Mouse (Mus musculus) C2C12 (cell line): Measurements from ENCODE around the gene Tmtc1.

Experiments
- CTCF ChIP-seq: IDR thresholded peaks from one replicate; pipeline ENCODE4 v1.5.1; 2011; ENCODE audit not compliant: control insufficient read depth, insufficient read depth, insufficient read length
- USF1 ChIP-seq: IDR thresholded peaks from one replicate; pipeline ENCODE4 v1.6.1; 2011; ENCODE audit warnings: low read depth, mild to moderate bottlenecking, control low read depth, moderate library complexity

DNA sequence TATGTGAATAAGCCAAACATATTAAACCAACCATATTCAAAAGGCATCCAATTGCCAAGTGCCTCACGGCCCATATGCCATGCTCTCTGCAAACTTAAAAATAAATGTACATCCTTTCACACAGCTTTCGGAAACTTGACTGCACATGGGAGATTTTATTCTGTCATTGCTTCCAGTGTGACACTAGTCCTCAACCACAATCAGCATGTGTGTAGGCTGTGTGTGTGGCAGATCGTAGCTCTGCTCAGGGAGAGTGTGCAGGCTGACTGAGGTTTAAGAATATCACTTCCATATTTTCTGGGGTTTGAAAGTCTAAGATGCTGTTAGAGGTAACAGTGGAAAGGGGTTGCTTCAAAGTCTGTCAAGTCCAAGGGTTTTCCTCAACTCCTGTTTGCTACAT, 188.1 kb downstream of the Tmtc1 start:
- TF ChIP-seq USF1 (no peak), CTCF (no peak)
